Mouse (Mus musculus) thymus, postnatal 36 days (tissue): Measurements from ENCODE around the gene Chn2.

ENCODE experiments used
- DNase-seq, 2 experiments: peaks; one replicate each; pipeline ENCODE4 v3.0.0; 2022; ENCODE audit warnings: mixed read lengths in 2 of 2

Gene Chn2

GRCm38 (mm10) chr6:54039357-54039804 lies at the start of gene Chn2:
Chn2 (plus strand) TSS chr6:54039554.
- DNase-seq: peak; percentile 35 to 43

- DNase-seq: no peak
Observed at GRCm38 (mm10) chr6:53992386-53992785, 47.0 kb upstream of the Chn2 start.

GRCm38 (mm10) chr6:53995519-53995918 lies 43.8 kb upstream of the Chn2 start:
- no peak for DNase-seq

GRCm38 (mm10) chr6:53996226-53996955 lies 43.0 kb upstream of the Chn2 start:
- DNase-seq: no peak

GRCm38 (mm10) chr6:54005302-54005701 lies 34.1 kb upstream of the Chn2 start:
- no peak for DNase-seq

GRCm38 (mm10) chr6:54008448-54009120 lies 30.8 kb upstream of the Chn2 start:
- DNase-seq: no peak

- no peak for DNase-seq
Observed at GRCm38 (mm10) chr6:54009293-54009692, 30.1 kb upstream of the Chn2 start.

GRCm38 (mm10) chr6:54010362-54010761 lies 29.0 kb upstream of the Chn2 start:
- DNase-seq: no peak

- no peak for DNase-seq
Observed at GRCm38 (mm10) chr6:54012163-54012562, 27.2 kb upstream of the Chn2 start.

GRCm38 (mm10) chr6:54018038-54018437 lies 21.3 kb upstream of the Chn2 start:
- no peak for DNase-seq

- no peak for DNase-seq
Observed at GRCm38 (mm10) chr6:54018861-54019260, 20.5 kb upstream of the Chn2 start.

GRCm38 (mm10) chr6:54021123-54021789 lies 18.1 kb upstream of the Chn2 start:
- DNase-seq: peak; percentile 6 to 11

GRCm38 (mm10) chr6:54023846-54024245 lies 15.5 kb upstream of the Chn2 start:
- no peak for DNase-seq

- no peak for DNase-seq
Observed at GRCm38 (mm10) chr6:54028706-54029105, 10.6 kb upstream of the Chn2 start.

GRCm38 (mm10) chr6:54030351-54030750 lies 9.0 kb upstream of the Chn2 start:
- no peak for DNase-seq

- no peak for DNase-seq
Observed at GRCm38 (mm10) chr6:54030776-54031175, 8.6 kb upstream of the Chn2 start.

GRCm38 (mm10) chr6:54034471-54034870 lies 4.9 kb upstream of the Chn2 start:
- DNase-seq: peak; percentile 58 to 64

GRCm38 (mm10) chr6:54035548-54035947 lies 3.8 kb upstream of the Chn2 start:
- DNase-seq: no peak

GRCm38 (mm10) chr6:54038866-54039265 lies 488 bp upstream of the Chn2 start:
- no peak for DNase-seq

- peak in 1 of 2 experiments; percentile 13 for DNase-seq
Observed at GRCm38 (mm10) chr6:54039805-54040447, 572 bp downstream of the Chn2 start.

GRCm38 (mm10) chr6:54040448-54040844 lies 1.1 kb downstream of the Chn2 start:
- DNase-seq: no peak

- no peak for DNase-seq
Observed at GRCm38 (mm10) chr6:54041386-54042043, 2.2 kb downstream of the Chn2 start.

GRCm38 (mm10) chr6:54042142-54042541 lies 2.8 kb downstream of the Chn2 start:
- DNase-seq: no peak
